Mouse (Mus musculus) brain, embryonic 14.5 days (tissue): Measurements from ENCODE around the gene Slc25a35. TPM values are rescaled to one million over a fixed set of nuclear protein-coding genes. Genes with fewer than 3 reads are reported as not detected.
"Not testable (repeated sequence)": the region's sequence is repeated elsewhere in the genome, so short reads cannot be mapped to it uniquely, and the experiment has no call there.

Experiments
- DNase-seq: peaks from one replicate; pipeline ENCODE4 v3.0.0-alpha.2; 2011; ENCODE audit warnings: low read depth
- CTCF ChIP-seq: fragments of 200-500 bp; IDR thresholded peaks from 2 replicates; pipeline ENCODE4 v1.5.1; 2012; ENCODE audit warnings: inconsistent platforms, mild to moderate bottlenecking, moderate library complexity, borderline replicate concordance; ENCODE audit not compliant: insufficient read depth, insufficient read length; ENCODE audit errors: extremely low read depth
- POLR2A ChIP-seq: fragments of 200-500 bp; IDR thresholded peaks from 2 replicates; pipeline ENCODE4 v1.6.1; 2012; ENCODE audit warnings: mild to moderate bottlenecking, inconsistent platforms, borderline replicate concordance; ENCODE audit not compliant: poor library complexity, insufficient read depth, insufficient read length, severe bottlenecking; ENCODE audit errors: extremely low read depth
- polyA plus RNA-seq: library from polyadenylated mRNA; depleted of rRNA; stranded (reverse); fragments of >200 nt; gene quantifications from 2 replicates; pipeline ENCODE4 v1.2.3, GENCODE M21; 2012

Gene Slc25a35
- polyA plus RNA-seq, 1 experiment = 3.0 TPM

DNA sequence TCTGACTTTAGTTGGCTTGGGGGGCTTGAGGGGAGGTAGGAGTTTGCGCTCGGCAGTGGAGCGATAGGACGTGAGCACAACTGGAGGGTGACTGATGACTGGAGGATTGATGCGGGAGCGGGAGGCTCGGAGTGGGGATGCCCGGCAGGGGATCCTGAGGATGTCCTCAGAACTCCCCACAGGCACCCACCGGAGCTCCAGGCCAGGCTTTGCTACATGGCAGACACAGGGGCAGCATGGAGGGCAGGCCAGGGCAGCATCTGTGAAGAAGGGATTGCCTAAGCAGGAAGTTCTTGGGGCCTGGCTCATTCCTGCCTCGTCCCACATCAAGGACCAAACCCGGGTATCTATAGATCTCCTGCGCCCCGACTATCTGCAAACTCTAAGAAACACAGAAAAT, 14.0 kb upstream of the Slc25a35 start:
- DNase-seq = no peak

GRCm38 (mm10) chr11:68954408-68954807, 13.5 kb upstream of the Slc25a35 start:
- no peak for DNase-seq
- TF ChIP-seq POLR2A (no peak), CTCF (no peak)

More for the DNA sequence above, 14.0 kb upstream of the Slc25a35 start:
- no peak for TF ChIP-seq CTCF
- TF ChIP-seq POLR2A = no peak

DNA sequence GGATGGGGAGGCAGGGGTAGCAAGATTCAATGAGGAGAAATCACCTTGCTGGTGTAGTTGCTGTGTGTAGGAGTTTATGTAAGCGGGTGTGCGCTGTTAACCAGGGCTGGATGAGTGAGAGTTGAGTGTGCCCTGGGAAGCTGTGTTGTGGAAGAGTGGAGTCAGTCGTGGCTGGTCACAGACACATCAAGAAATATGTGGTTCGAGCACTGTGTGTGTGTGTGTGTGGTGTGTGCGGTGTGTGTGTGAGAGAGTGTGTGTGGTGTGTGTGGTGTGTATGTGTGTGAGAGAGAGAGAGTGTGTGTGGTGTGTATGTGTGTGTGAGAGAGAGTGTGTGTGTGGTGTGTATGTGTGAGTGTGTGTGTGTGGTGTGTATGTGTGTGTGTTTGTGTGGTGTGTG, 12.5 kb upstream of the Slc25a35 start:
- no peak for DNase-seq
- TF ChIP-seq CTCF (no peak), POLR2A (no peak)

- DNase-seq = no peak
- TF ChIP-seq CTCF = no peak
- TF ChIP-seq POLR2A = no peak
Measured at GRCm38 (mm10) chr11:68956107-68956506, 11.8 kb upstream of the Slc25a35 start.

GRCm38 (mm10) chr11:68956697-68957096, 11.2 kb upstream of the Slc25a35 start:
- no peak for DNase-seq
- TF ChIP-seq POLR2A (no peak), CTCF (no peak)

GRCm38 (mm10) chr11:68957308-68957707, 10.6 kb upstream of the Slc25a35 start, which contains the start of gene Arhgef15:
Gene Arhgef15 (minus strand): TSS chr11:68957480.
- DNase-seq = no peak
- TF ChIP-seq POLR2A (no peak), CTCF (no peak)

GRCm38 (mm10) chr11:68957971-68958370, 10.0 kb upstream of the Slc25a35 start:
- no peak for DNase-seq
- TF ChIP-seq CTCF = no peak
- TF ChIP-seq POLR2A = no peak

DNA sequence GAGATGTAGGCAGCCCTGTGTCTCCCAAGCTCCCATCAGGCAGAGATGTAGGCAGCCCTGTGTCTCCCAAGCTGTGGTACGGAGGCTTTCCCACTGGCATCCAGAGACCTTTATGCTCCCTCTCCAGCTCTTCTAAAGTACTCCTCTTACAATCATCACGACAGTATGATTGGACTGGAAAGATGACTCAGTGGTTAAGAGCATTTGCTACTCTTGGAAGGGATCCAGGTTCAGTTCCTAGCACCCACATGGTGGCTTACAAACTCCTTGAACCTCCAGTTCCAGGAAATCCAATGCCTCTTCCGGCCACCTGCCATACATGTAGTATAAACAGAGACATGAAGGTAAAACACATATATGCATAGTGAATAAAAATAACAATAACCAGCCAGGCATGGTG, 6.3 kb upstream of the Slc25a35 start:
- TF ChIP-seq POLR2A (no peak), CTCF (no peak)
- no peak for DNase-seq

GRCm38 (mm10) chr11:68962159-68962558, 5.8 kb upstream of the Slc25a35 start:
- DNase-seq = not testable (repeated sequence)

GRCm38 (mm10) chr11:68963405-68963804, 4.5 kb upstream of the Slc25a35 start:
- DNase-seq = no peak
- TF ChIP-seq POLR2A = no peak
- no peak for TF ChIP-seq CTCF

GRCm38 (mm10) chr11:68965050-68965449, 2.9 kb upstream of the Slc25a35 start:
- TF ChIP-seq POLR2A (no peak), CTCF (no peak)
- DNase-seq = no peak

DNA sequence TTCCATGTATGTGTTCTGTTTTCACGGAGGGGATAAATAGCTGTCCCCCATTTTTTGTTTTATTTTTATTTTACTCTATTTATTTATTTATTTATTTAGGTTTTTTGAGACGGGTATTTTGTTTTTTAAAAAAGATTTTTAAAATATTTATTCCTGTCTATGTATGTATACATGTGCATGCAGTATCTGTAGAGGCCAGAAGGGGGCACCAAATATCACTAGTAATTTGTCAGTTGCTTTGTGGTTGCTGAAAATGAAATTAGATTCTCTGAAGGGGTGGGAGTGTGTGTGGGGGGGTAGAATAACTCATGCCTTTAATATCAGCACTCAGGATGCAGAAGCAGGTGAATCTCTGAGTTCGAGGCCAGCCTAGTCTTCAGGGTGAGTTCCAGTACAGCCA, 2.1 kb upstream of the Slc25a35 start:
- TF ChIP-seq POLR2A = no peak
- peak; percentile 16; the same call in 1 of the 2 replicates for TF ChIP-seq CTCF
- DNase-seq = peak; percentile 68

DNA sequence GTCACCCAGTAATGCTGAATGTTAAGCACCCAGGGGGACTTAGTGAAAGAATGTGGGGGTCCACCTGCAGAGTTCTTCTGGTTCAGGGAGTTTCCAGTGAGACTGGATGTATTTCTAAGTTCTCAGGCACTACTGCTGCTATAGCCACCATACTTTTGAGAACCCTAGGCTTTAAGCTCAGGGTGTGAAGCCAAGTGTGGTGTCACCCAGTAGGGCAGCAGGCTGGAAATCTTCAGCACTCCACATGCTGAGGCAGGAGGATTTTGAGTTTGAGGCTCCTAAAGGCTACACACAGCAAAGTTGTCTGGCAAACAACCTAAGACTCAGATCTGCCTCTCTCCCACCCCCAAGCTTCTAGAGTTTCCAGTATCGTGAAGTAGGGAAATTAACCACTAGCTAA, 1.4 kb upstream of the Slc25a35 start:
- DNase-seq = no peak
- TF ChIP-seq POLR2A = no peak
- TF ChIP-seq CTCF = no peak

DNA sequence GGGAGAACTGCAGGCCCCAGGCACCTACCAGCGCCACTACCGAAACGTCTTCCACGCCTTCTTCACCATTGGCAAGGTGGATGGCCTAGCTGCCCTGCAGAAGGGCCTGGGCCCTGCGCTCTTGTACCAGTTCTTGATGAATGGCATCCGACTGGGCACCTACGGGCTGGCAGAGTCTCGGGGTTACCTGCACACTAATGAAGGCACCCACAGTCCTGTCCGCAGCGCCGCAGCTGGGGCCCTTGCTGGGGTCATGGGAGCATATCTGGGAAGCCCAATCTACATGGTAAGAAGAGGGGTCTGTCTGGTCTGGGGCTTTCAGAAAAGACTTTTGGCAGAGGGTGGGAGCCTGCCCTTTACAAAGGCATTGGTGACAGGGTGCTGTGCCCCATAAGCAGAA, 821 bp downstream of the Slc25a35 start:
- TF ChIP-seq CTCF (no peak), POLR2A (no peak)

GRCm38 (mm10) chr11:68970232-68970631, 2.3 kb downstream of the Slc25a35 start:
- no peak for DNase-seq
- TF ChIP-seq POLR2A (no peak), CTCF (no peak)

More for the DNA sequence above, 821 bp downstream of the Slc25a35 start:
- DNase-seq = no peak

- DNase-seq = peak; percentile 89
Measured at GRCm38 (mm10) chr11:68973250-68974058, 5.5 kb downstream of the Slc25a35 start.
